Mouse (Mus musculus) neural tube, embryonic 14.5 days (tissue): ENCODE results near the gene Sun3. TPM values are rescaled to one million over a fixed set of nuclear protein-coding genes. Genes with fewer than 3 reads are reported as not detected.

Experiments
- ATAC-seq: fragments of 200-750 bp; cut with Nextera tagmentation; 2 replicates; pipeline ENCODE4 v1.8.0; 2017; ENCODE audit warnings: low read depth, mild to moderate bottlenecking, moderate TSS enrichment, moderate library complexity
- H3K27ac ChIP-seq: fragments of 300-500 bp; sonication (generic); 2 replicates; pipeline ENCODE4 v1.5.1; 2014; ENCODE audit warnings: low read depth, mild to moderate bottlenecking, control low read depth, low read length, moderate library complexity, mixed read lengths
- H3K27me3 ChIP-seq: fragments of 300-500 bp; sonication (generic); 2 replicates; pipeline ENCODE4 v1.6.1; 2014; ENCODE audit warnings: low read length; ENCODE audit not compliant: control insufficient read depth, insufficient read depth
- H3K36me3 ChIP-seq: fragments of 300-500 bp; sonication (generic); 2 replicates; pipeline ENCODE4 v1.6.1; 2014; ENCODE audit warnings: low read length, mixed read lengths; ENCODE audit not compliant: control insufficient read depth, insufficient read depth
- H3K4me1 ChIP-seq: fragments of 300-500 bp; sonication (generic); 2 replicates; pipeline ENCODE4 v1.6.1; 2014; ENCODE audit warnings: low read length; ENCODE audit not compliant: control insufficient read depth, insufficient read depth
- H3K4me2 ChIP-seq: fragments of 300-500 bp; sonication (generic); 2 replicates; pipeline ENCODE4 v1.6.1; 2014; ENCODE audit warnings: mild to moderate bottlenecking, low read depth, low read length, control low read depth
- H3K4me3 ChIP-seq: fragments of 300-500 bp; sonication (generic); 2 replicates; pipeline ENCODE4 v1.5.1; 2014; ENCODE audit warnings: low read depth, low read length, control low read depth, mixed read lengths
- H3K9ac ChIP-seq: fragments of 300-500 bp; sonication (generic); replicated peaks from 2 replicates; pipeline ENCODE4 v1.6.1; 2014; ENCODE audit warnings: low read depth, mild to moderate bottlenecking, control low read depth, low read length, mixed read lengths
- H3K9me3 ChIP-seq: fragments of 300-500 bp; sonication (generic); 2 replicates; pipeline ENCODE4 v1.6.1; 2016; ENCODE audit warnings: low read length; ENCODE audit not compliant: control insufficient read depth
- WGBS: fragments of 180-500 bp; shearing (Covaris S2); extraction: QIAGEN DNeasy Blood & Tissue Kit; methylation state at CpG from one replicate; pipeline ENCODE4 v1.1.7; 2014; 5-methylcytosine and 5-hydroxymethylcytosine counted together
- polyA plus RNA-seq: library from polyadenylated mRNA; unstranded; fragments of >200 nt; fragmentation: Nextera tagmentation; extraction: Ambion mirVana; gene quantifications from 2 replicates; pipeline ENCODE4 v1.2.1, GENCODE M21; 2014

Sun3 gene
- polyA plus RNA-seq, 1 experiment from 2014 or later, result 0.35 TPM

DNA sequence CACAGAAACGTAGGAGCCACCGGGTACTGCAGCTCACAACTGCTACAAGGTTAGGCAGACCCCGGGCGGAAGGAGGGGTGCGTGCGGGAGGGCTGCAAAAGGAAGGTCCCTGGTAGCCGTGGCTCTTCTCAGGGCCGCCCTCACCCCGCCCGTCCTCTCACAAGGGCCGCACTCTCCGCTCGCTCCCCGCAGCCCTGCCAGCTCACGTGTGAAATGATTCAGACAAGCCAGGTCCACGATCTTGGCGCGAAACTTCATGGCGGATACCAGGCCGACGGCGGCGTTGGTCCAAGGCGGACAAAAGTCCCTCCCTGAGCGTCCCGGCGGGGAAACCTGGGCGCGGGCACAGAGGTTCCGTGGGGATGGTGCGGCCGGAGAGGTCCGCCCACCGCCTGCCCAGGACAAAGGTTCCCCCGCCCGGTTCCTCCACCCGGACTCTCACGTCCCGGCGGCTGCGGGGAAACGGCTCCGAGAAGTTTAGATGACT lies 37.9 kb downstream of the Sun3 start, which contains the start of gene Hus1:
Gene Hus1, minus strand, starts transcription at position 339 of the 487 bp plus-strand sequence.
- Histone ChIP-seq H3K4me2 (peak within 1 kb of the TSS; percentile 65), H3K27ac (peak within 1 kb of the TSS; percentile 69), H3K36me3 (no peaks in the 10 kb centered on the region; the same call in 1 of the 2 replicates), H3K9ac (peak within 1 kb of the TSS; percentile 67), H3K4me3 (peak within 1 kb of the TSS; percentile 70), H3K9me3 (no peaks in the 10 kb centered on the region), H3K4me1 (no peaks in the 10 kb centered on the region), H3K27me3 (no peaks in the 10 kb centered on the region)
- ATAC-seq, result peak; percentile 93
- WGBS, result under 1% methylated on average over 43 of the region's 43 CpGs

DNA sequence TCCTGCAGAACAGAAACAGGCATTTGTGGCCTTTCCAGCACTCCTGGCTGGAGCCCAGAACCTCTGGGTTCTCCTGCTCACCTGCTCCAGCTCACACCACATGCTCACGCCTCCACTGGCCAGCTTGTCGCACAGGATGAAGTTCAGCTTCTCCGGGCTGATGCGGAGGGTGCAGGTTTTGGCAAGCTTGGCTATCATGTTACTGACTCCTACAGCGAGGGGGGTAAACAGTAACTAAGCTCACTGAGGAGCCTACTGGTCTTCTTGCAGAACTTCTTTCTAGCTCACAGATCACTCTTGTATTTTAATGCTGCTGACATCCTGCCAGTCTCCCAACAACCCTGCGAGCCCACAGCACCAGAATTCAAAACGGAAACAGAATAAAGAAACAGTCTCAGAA lies 38.4 kb downstream of the Sun3 start:
- Histone ChIP-seq H3K4me1 (no peaks in the 10 kb centered on the region), H3K9ac (peak overlapping the region; percentile 67), H3K4me2 (peak overlapping the region; percentile 65), H3K27me3 (no peaks in the 10 kb centered on the region), H3K36me3 (peaks cover 4% of the 10 kb centered on the region; the same call in 1 of the 2 replicates), H3K4me3 (peak overlapping the region; percentile 70), H3K27ac (peak overlapping the region; percentile 69), H3K9me3 (no peaks in the 10 kb centered on the region)
- ATAC-seq, result peak; percentile 52; the same call in 1 of the 2 replicates
- 0% methylated on average over 7 of the region's 7 CpGs for WGBS

DNA sequence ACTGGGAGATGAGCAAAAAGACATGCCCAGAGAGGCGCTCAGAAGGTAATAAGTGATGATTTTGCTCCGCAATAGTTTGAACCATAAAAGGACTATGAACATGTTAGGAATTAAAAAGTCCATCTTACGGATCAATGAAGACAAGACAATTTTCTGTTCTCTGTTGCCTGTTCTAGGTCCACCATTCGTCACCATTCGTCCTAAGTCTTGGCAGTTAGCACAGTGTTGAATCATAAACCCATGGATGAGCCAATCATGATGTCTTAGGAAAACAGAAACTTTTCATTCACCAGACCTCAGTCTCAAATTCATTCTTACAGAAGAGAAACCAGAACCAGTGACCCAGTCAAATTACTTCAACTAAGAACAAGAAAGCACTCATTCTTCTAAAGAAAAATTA lies 40.0 kb downstream of the Sun3 start:
- H3K4me1 ChIP-seq, result no peaks in the 10 kb centered on the region
- no peak for ATAC-seq
- no peaks in the 10 kb centered on the region for H3K27me3 ChIP-seq
- no peak overlapping the region for H3K4me2 ChIP-seq
- H3K27ac ChIP-seq, result no peak overlapping the region
- peaks cover 13% of the 10 kb centered on the region; the same call in 1 of the 2 replicates for H3K36me3 ChIP-seq
- H3K9me3 ChIP-seq, result no peaks in the 10 kb centered on the region
- H3K4me3 ChIP-seq, result no peak overlapping the region
- WGBS, result 94% methylated on average over 5 of the region's 5 CpGs
- no peak overlapping the region for H3K9ac ChIP-seq

DNA sequence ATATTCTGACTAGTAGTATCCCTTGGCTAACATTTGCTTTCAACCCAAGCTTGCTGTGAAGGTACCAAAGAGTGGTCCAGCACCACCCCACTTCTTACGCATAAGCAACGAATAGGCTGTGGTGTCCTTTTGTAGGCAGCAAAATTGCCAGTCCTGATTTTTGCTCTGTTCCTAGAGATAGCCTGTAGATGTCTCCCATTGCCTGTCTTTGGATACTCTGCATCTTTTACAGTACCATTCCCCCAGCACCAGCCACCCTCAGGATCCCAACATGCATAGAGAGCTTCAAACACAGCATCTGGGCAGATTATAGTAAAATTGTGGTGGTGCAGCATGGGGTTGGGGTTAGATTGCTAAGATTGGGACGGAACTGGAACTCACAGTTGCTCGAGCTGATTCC lies 60.7 kb downstream of the Sun3 start:
- no peaks in the 10 kb centered on the region for H3K27me3 ChIP-seq
- H3K27ac ChIP-seq, result no peak overlapping the region
- H3K4me2 ChIP-seq, result no peak overlapping the region
- H3K36me3 ChIP-seq, result peaks cover 7% of the 10 kb centered on the region
- H3K4me1 ChIP-seq, result no peaks in the 10 kb centered on the region
- no peak for ATAC-seq
- H3K9ac ChIP-seq, result no peak overlapping the region
- no peak overlapping the region for H3K4me3 ChIP-seq
- WGBS, result 78% methylated on average over 4 of the region's 4 CpGs
- no peaks in the 10 kb centered on the region for H3K9me3 ChIP-seq

DNA sequence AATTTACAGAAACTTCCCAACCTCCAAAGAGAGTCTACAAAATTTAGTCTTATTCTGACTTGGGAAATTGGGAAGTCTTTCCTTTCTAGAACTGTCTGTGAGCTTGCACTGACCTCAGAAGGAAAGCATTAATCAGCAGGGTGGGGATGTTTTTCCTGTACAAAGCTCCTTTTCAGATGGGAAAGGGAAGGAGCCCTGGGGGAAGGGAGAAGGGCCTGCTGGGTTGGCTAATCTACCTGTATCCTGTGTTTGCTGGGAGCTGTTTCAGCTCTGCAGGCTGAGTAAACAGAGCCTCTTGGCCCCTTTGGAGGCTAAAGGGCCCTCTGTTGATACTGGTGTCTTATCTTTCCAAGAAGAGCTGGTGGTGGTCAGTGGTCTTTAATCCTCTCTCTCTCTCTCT lies 62.7 kb downstream of the Sun3 start:
- Histone ChIP-seq H3K36me3 (peaks cover 2% of the 10 kb centered on the region), H3K27ac (no peak overlapping the region), H3K27me3 (no peaks in the 10 kb centered on the region), H3K9me3 (no peaks in the 10 kb centered on the region), H3K4me2 (no peak overlapping the region), H3K4me3 (no peak overlapping the region), H3K9ac (no peak overlapping the region), H3K4me1 (no peaks in the 10 kb centered on the region)
- no peak for ATAC-seq

DNA sequence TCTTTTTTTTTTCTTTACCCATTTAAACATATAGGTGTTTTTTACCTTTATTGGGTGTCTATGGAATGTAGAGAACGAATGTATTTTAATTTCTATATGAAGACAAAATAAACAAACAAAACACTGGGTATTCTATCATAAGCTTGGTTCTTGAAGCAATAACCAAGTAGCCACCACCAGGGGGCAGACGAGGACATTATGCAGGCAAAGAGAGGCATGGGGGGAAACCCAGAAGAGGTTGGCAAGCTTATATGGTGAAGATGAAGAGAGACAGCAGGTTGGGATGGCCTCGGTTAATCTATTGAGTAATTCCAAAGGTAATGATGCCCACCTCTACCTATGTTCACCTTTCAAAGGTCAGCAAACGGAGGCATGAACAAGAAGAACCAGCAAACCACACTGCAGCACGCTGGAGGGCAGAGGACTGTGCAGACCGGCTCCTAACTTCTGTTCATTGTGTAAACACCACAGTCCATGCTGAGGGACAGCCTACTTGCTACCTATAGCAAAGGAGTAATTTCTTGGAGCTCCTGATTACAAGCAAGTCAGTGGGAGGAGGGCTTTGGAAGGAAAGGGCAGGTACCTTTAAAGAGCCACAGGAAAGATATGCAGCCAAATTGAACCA lies 65.4 kb downstream of the Sun3 start:
- H3K4me2 ChIP-seq, result no peak overlapping the region
- no peak overlapping the region for H3K4me3 ChIP-seq
- peak; percentile 48; the same call in 1 of the 2 replicates for ATAC-seq
- no peak overlapping the region for H3K27ac ChIP-seq
- no peaks in the 10 kb centered on the region for H3K4me1 ChIP-seq
- no peak overlapping the region for H3K9ac ChIP-seq
- H3K9me3 ChIP-seq, result no peaks in the 10 kb centered on the region
- WGBS, result 46% methylated on average over 6 of the region's 6 CpGs
- H3K36me3 ChIP-seq, result no peaks in the 10 kb centered on the region
- H3K27me3 ChIP-seq, result no peaks in the 10 kb centered on the region

DNA sequence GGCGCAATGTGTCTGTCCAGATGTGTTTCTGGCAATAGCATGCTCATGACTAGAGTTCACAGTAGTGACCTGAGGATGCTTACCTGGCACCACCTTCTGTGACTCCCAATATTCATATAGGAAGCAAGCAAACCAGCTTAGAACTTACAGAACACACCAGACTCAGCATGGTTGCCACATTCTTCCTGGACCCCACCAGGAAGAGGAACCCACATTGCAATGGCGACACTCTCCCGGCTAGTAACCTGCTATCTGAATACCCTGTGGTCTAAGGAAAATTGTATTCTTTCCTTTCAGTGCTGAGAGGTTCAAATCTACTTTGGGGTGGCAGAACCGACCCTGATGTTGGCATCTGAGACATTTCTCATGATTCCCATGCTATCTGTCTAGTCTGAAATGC lies 70.6 kb downstream of the Sun3 start:
- 91% methylated on average over 4 of the region's 4 CpGs for WGBS
- ATAC-seq, result no peak
- no peaks in the 10 kb centered on the region for H3K4me1 ChIP-seq

DNA sequence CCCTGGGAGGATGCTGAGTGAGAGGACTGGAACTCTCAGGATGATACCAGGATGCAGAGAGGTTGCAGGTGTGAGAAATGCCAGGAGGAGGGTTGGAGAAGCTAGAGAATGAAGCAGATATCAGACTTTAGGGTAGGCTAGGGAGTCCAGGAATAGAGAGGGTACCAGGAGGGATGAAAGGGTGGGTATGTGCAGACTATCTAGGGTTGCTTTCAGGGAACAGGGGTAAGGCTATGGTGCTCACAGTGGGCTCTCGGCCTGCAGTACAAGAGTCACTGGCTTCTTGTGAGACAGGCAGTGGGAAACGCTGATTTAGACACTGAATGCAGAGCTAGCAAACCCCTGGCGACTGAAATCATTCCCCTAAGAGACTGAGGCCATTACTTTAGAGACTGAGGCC lies 75.6 kb downstream of the Sun3 start, which contains the start of gene Pkd1l1:
Gene Pkd1l1, minus strand, starts transcription at position 101 of the 400 bp plus-strand sequence.
- Histone ChIP-seq H3K9me3 (no peaks in the 10 kb centered on the region), H3K9ac (no peak within 1 kb of the TSS), H3K36me3 (no peaks in the 10 kb centered on the region), H3K4me2 (no peak within 1 kb of the TSS), H3K27me3 (no peaks in the 10 kb centered on the region), H3K4me1 (no peaks in the 10 kb centered on the region), H3K27ac (no peak within 1 kb of the TSS), H3K4me3 (no peak within 1 kb of the TSS)
- WGBS, result 68% methylated on average over 3 of the region's 3 CpGs
- no peak for ATAC-seq

More for the DNA sequence above, 70.6 kb downstream of the Sun3 start:
- Histone ChIP-seq H3K9me3 (no peaks in the 10 kb centered on the region), H3K9ac (no peak overlapping the region), H3K36me3 (no peaks in the 10 kb centered on the region), H3K27me3 (no peaks in the 10 kb centered on the region), H3K4me2 (no peak overlapping the region), H3K27ac (no peak overlapping the region), H3K4me3 (no peak overlapping the region)

DNA sequence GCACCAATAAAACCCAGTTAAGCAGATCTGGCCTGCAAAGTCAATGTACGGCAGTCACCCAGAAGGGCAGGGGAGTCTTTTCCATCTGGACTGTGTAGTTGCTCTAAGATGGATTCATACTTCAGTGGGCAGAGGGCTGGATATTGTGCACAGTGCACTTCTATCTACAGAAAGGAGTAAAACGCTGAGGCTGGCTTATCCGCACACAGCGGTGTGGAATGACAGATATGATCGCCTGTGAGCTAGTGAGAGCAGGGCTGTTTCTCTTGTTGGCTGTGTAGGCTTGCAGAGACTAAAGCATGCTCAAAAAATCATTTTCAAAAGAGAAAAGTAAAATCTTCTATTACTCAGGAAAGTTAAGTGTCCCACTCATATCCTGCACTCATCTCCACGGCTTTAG lies 76.7 kb downstream of the Sun3 start:
- H3K4me2 ChIP-seq, result no peak overlapping the region
- ATAC-seq, result no peak

More for the DNA sequence above, 76.7 kb downstream of the Sun3 start:
- H3K4me3 ChIP-seq, result no peak overlapping the region
- H3K9ac ChIP-seq, result no peak overlapping the region
- no peak overlapping the region for H3K27ac ChIP-seq
- H3K27me3 ChIP-seq, result no peaks in the 10 kb centered on the region
- H3K4me1 ChIP-seq, result no peaks in the 10 kb centered on the region
- H3K9me3 ChIP-seq, result no peaks in the 10 kb centered on the region
- 90% methylated on average over 6 of the region's 6 CpGs for WGBS
- no peaks in the 10 kb centered on the region for H3K36me3 ChIP-seq
